Mouse (Mus musculus) neural tube, embryonic 11.5 days (tissue): ENCODE data around the gene 4930518I15Rik. TPM values are rescaled to one million over a fixed set of nuclear protein-coding genes. Genes with fewer than 3 reads are reported as not detected.
"Not testable (repeated sequence)": the region's sequence is repeated elsewhere in the genome, so short reads cannot be mapped to it uniquely, and the experiment has no call there.

Experiments
- ATAC-seq: fragments of 200-750 bp; cut with Nextera tagmentation; 2 replicates; pipeline ENCODE4 v1.8.0; 2017; ENCODE audit warnings: moderate number of reproducible peaks, mild to moderate bottlenecking, moderate TSS enrichment, moderate library complexity; ENCODE audit not compliant: insufficient read depth, low FRiP score, low TSS enrichment
- DNase-seq: peaks from one replicate; pipeline ENCODE4 v3.0.0-alpha.2; 2015; ENCODE audit warnings: low spot score
- H3K27ac ChIP-seq: fragments of 300-500 bp; sonication (generic); 2 replicates; pipeline ENCODE4 v1.5.1; 2014; ENCODE audit warnings: low read depth, mild to moderate bottlenecking, low read length
- H3K27me3 ChIP-seq: fragments of 300-500 bp; sonication (generic); 2 replicates; pipeline ENCODE4 v1.6.1; 2014; ENCODE audit warnings: mild to moderate bottlenecking, low read length, mixed read lengths; ENCODE audit not compliant: control insufficient read depth, insufficient read depth
- H3K36me3 ChIP-seq: fragments of 300-500 bp; sonication (generic); 2 replicates; pipeline ENCODE4 v1.6.1; 2014; ENCODE audit warnings: mild to moderate bottlenecking, low read length, moderate library complexity, mixed read lengths; ENCODE audit not compliant: control insufficient read depth, insufficient read depth
- H3K4me1 ChIP-seq: fragments of 300-500 bp; sonication (generic); 2 replicates; pipeline ENCODE4 v1.6.1; 2014; ENCODE audit warnings: low read length, mixed read lengths; ENCODE audit not compliant: control insufficient read depth, insufficient read depth
- H3K4me2 ChIP-seq: fragments of 300-500 bp; sonication (generic); 2 replicates; pipeline ENCODE4 v1.6.1; 2014; ENCODE audit warnings: low read depth, mild to moderate bottlenecking, moderate library complexity
- H3K4me3 ChIP-seq: fragments of 300-500 bp; sonication (generic); 2 replicates; pipeline ENCODE4 v1.5.1; 2014; ENCODE audit warnings: low read depth, low read length
- H3K9ac ChIP-seq: fragments of 300-500 bp; sonication (generic); 2 replicates; pipeline ENCODE4 v1.6.1; 2014; ENCODE audit warnings: mild to moderate bottlenecking, low read length
- H3K9me3 ChIP-seq: fragments of 300-500 bp; sonication (generic); 2 replicates; pipeline ENCODE4 v1.6.1; 2016; ENCODE audit warnings: low read length; ENCODE audit not compliant: control insufficient read depth
- WGBS: fragments of 180-500 bp; shearing (Covaris S2); extraction: QIAGEN DNeasy Blood & Tissue Kit; methylation state at CpG from one replicate; pipeline ENCODE4 v1.1.7; 2014; 5-methylcytosine and 5-hydroxymethylcytosine counted together
- polyA plus RNA-seq: library from polyadenylated mRNA; unstranded; fragments of >200 nt; fragmentation: Nextera tagmentation; extraction: Ambion mirVana; gene quantifications from 2 replicates; pipeline ENCODE4 v1.2.1, GENCODE M21; 2014

The 4930518I15Rik gene
- polyA plus RNA-seq, result 4.9 and 5.6 TPM in 2 replicates

- Histone ChIP-seq H3K9me3 (no peaks in the 10 kb centered on the region), H3K4me3 (no peak within 1 kb of the TSS), H3K4me1 (no peaks in the 10 kb centered on the region), H3K27ac (no peak within 1 kb of the TSS), H3K4me2 (no peak within 1 kb of the TSS), H3K9ac (no peak within 1 kb of the TSS), H3K27me3 (no peaks in the 10 kb centered on the region), H3K36me3 (peaks cover 5% of the 10 kb centered on the region)
- WGBS, result 84% methylated on average over 2 of the region's 2 CpGs
- ATAC-seq, result no peak
- DNase-seq, result no peak
These were observed at the start of gene 4930518I15Rik for GRCm38 (mm10) chr2:156857835-156858234. Gene 4930518I15Rik, minus strand, starts transcription at chr2:156857946.

DNA sequence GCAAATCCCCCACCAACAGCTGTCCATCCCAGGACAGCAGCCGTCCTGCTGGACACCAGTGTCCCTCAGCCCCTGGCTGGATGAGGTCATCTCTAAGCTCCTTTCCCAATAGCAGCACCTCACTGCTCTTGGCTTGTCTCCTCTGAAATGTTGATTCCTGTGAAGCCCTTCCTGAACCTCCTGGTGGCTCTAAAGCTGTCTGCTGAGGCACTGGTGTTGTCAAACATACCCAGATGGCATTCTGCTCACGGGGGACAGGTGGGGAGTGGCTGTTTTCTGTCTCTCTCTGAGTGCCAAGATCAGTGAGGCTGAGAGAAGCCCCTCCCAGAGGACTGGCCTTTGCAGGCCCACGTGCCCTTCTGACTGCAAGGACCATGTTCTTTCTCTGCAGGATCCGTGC is 48.2 kb upstream of the 4930518I15Rik start:
- not testable (repeated sequence) for H3K27ac ChIP-seq, H3K4me1 ChIP-seq, H3K4me2 ChIP-seq, ATAC-seq, H3K36me3 ChIP-seq, H3K4me3 ChIP-seq, H3K9ac ChIP-seq, H3K27me3 ChIP-seq, H3K9me3 ChIP-seq, DNase-seq
- WGBS, result 23% methylated on average over 4 of the region's 4 CpGs

DNA sequence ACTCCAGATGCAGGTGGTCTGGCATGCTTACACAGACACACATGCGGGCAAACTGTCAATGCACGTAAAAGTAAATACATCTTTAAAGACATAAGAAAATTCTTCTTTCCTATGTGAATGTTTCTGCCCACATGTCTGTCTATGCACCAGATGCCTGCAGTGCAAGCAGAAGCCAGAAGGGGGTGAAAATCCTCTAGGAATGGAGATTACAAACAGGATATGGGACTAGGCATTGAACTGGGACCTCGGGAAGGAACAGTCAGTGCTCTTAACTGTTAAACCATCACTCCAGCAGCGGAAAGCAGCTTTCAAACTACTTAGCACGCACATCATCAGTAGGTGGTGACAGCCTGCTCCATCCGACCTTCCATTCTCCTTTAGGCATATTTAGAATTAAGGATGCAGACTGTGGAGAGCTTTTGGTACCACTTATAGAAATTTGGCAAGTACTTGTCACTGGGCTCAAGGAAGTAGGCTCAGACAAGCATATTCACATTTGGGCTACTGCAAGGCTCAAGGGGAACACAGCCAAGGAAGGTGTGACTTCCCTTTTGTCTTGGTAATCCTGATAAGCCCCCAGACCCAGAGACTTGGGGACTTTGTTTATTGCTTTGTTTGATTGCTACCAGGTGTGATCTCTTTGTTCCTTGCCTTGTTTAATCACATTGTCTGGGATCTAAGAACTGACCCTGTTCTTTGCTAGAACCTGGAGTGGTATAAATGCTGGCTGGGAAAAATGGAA is 47.4 kb upstream of the 4930518I15Rik start:
- 19% methylated on average over 6 of the region's 6 CpGs for WGBS
- H3K4me2 ChIP-seq, result no peak overlapping the region
- peak; percentile 48 for DNase-seq
- H3K27ac ChIP-seq, result no peak overlapping the region
- ATAC-seq, result no peak
- no peak overlapping the region for H3K9ac ChIP-seq
- H3K9me3 ChIP-seq, result no peaks in the 10 kb centered on the region
- H3K4me1 ChIP-seq, result no peaks in the 10 kb centered on the region
- no peaks in the 10 kb centered on the region for H3K36me3 ChIP-seq
- no peaks in the 10 kb centered on the region for H3K27me3 ChIP-seq
- H3K4me3 ChIP-seq, result no peak overlapping the region

DNA sequence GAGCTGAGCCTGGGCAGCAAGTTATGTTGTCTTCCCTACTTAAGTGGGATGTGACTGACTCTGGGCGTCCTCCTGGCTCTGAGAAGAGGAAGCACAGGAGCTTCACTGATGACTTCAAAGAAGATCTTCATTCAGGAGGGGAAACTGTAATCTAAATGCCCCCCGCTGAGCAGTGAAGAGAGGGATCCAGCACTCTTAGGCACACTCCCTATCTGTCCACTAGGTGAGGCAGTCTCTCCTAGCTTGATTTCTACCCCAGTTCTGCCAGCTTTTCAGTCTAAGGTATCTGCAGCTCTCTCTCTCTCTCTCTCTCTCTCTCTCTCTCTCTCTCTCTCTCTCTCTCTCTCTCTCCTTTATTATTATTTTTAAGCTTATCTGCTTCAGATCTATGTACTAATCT is 45.6 kb upstream of the 4930518I15Rik start:
- no peaks in the 10 kb centered on the region for H3K27me3 ChIP-seq
- no peak overlapping the region for H3K4me3 ChIP-seq
- ATAC-seq (no peak), DNase-seq (no peak)
- no peak overlapping the region for H3K4me2 ChIP-seq
- no peak overlapping the region for H3K9ac ChIP-seq
- H3K36me3 ChIP-seq, result no peaks in the 10 kb centered on the region
- no peak overlapping the region for H3K27ac ChIP-seq
- H3K9me3 ChIP-seq, result no peaks in the 10 kb centered on the region
- H3K4me1 ChIP-seq, result no peaks in the 10 kb centered on the region
- WGBS, result 29% methylated on average over 2 of the region's 2 CpGs

- H3K4me3 ChIP-seq, H3K27me3 ChIP-seq, ATAC-seq, H3K4me1 ChIP-seq, DNase-seq, H3K9ac ChIP-seq, H3K4me2 ChIP-seq, H3K9me3 ChIP-seq, H3K27ac ChIP-seq, H3K36me3 ChIP-seq: not testable (repeated sequence)
- 86% methylated on average over 3 of the region's 4 CpGs for WGBS
These were observed 44.7 kb upstream of the 4930518I15Rik start for GRCm38 (mm10) chr2:156902411-156902810.

DNA sequence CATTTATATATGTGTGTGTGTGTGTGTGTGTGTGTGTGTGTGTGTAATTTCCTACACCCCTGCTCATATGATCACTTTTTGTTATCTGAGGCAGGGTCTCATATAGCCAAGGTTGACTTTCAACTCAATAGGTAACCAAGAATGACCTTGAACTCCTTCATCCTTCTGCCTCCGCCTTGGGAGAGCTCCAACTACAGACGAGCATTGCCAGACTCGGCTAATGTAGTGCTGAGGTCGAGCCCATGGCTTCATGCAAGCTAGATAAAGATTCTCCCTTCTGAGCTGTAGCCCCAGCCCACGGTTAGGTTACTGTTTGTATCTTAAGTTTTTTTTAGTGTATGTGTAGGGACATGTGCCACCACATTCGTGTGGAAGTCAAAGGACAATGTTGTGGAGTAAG is 44.1 kb upstream of the 4930518I15Rik start:
- no peaks in the 10 kb centered on the region for H3K36me3 ChIP-seq
- WGBS, result 84% methylated on average over 6 of the region's 6 CpGs
- no peaks in the 10 kb centered on the region for H3K9me3 ChIP-seq
- H3K4me3 ChIP-seq, result no peak overlapping the region
- no peaks in the 10 kb centered on the region for H3K4me1 ChIP-seq
- no peak for DNase-seq
- no peaks in the 10 kb centered on the region for H3K27me3 ChIP-seq
- no peak overlapping the region for H3K9ac ChIP-seq
- no peak overlapping the region for H3K27ac ChIP-seq
- no peak for ATAC-seq
- H3K4me2 ChIP-seq, result no peak overlapping the region

DNA sequence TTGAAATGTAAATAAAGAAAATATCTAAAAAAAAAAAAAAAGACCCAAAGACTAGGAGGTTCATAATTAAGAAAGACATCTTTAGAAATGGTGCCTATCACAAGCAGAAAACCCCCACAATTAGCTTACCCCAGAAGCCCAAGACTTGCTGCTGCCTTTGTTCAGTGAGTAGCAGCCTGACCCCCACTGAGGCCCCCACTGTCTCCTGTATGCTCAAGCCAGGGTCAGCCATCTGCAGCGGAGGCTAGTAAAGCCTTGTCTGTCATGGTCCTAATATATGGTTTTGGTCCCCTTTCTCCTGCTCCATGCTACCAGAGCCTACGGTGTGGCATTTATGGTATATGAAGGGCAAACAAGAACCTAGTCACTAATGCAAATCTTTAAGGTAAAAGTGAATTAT is 43.6 kb upstream of the 4930518I15Rik start:
- Histone ChIP-seq H3K9me3 (no peaks in the 10 kb centered on the region), H3K4me1 (no peaks in the 10 kb centered on the region), H3K4me2 (no peak overlapping the region), H3K9ac (no peak overlapping the region), H3K4me3 (no peak overlapping the region), H3K27ac (no peak overlapping the region), H3K36me3 (no peaks in the 10 kb centered on the region), H3K27me3 (no peaks in the 10 kb centered on the region)
- WGBS, result 72% methylated on average over 2 of the region's 2 CpGs
- ATAC-seq (no peak), DNase-seq (no peak)

DNA sequence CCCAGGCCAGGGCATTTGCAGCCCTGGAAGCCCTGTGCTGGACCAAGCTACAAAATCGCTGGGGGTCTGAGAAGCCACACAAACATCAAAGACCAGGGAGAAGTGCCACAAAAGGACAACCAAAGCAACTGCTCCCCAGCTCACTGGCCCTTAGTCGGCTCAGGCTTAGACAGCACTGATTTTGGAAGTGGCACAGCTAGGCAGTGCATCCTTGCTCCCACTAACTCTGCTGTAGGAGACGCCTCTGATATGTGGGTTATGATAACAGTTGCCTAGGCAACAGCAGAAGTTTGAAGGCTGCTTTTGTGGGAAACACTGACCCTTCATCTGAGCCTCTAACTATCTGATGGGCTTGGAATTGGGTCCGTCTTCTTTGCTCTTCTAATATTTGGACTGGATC is 41.4 kb upstream of the 4930518I15Rik start:
- Histone ChIP-seq H3K27ac (no peak overlapping the region), H3K9me3 (no peaks in the 10 kb centered on the region), H3K4me3 (no peak overlapping the region), H3K36me3 (no peaks in the 10 kb centered on the region), H3K9ac (no peak overlapping the region), H3K27me3 (no peaks in the 10 kb centered on the region), H3K4me1 (no peaks in the 10 kb centered on the region), H3K4me2 (no peak overlapping the region)
- WGBS, result 70% methylated on average over 4 of the region's 4 CpGs
- DNase-seq (no peak), ATAC-seq (no peak)

GRCm38 (mm10) chr2:156898374-156898773 is 40.6 kb upstream of the 4930518I15Rik start:
- no peak for DNase-seq
- H3K9me3 ChIP-seq, result no peaks in the 10 kb centered on the region
- H3K27ac ChIP-seq, result no peak overlapping the region
- H3K9ac ChIP-seq, result no peak overlapping the region
- no peaks in the 10 kb centered on the region for H3K27me3 ChIP-seq
- no peak overlapping the region for H3K4me3 ChIP-seq
- H3K4me1 ChIP-seq, result no peaks in the 10 kb centered on the region
- H3K4me2 ChIP-seq, result no peak overlapping the region
- WGBS, result 73% methylated on average over 4 of the region's 4 CpGs
- H3K36me3 ChIP-seq, result no peaks in the 10 kb centered on the region
- ATAC-seq, result no peak
